Mouse (Mus musculus): ENCODE data around the gene Ern1.

- TF ChIP-seq CTCF (IDR thresholded peaks at IDR 0.05; ENCODE audit: borderline replicate concordance, insufficient read depth, low read length) (no peak), POLR2A (IDR thresholded peaks at IDR 0.05; ENCODE audit: low read depth, low read length) (no peak)
Measured at GRCm38 (mm10) chr11:106468509-106468908, 19.1 kb downstream of the Ern1 start.
